Mouse (Mus musculus) MEL (cell line): Measurements from ENCODE around the gene Dohh. TPM values are rescaled to one million over a fixed set of nuclear protein-coding genes. Genes with fewer than 3 reads are reported as not detected.

Source experiments
- DNase-seq: peaks from one replicate; pipeline ENCODE4 v3.0.0; 2011; ENCODE audit warnings: low read depth, low spot score
- H3K27ac ChIP-seq: 2 replicates; pipeline ENCODE4 v1.5.1; 2012; ENCODE audit warnings: low read depth, mild to moderate bottlenecking, control low read depth, low read length, moderate library complexity; ENCODE audit not compliant: control insufficient read depth
- H3K27me3 ChIP-seq, 2 experiments: fragments of 150-350 bp in 1 of 2; sonication (generic) in 1 of 2; 2 replicates each; pipeline ENCODE4 v1.6.1; 2012; ENCODE audit warnings: low read length in 2 of 2, mild to moderate bottlenecking in 2 of 2, improper control_type of control experiment in 1 of 2, moderate library complexity in 1 of 2; ENCODE audit not compliant: insufficient read depth in 2 of 2, control insufficient read depth in 1 of 2
- H3K36me3 ChIP-seq, 2 experiments: 2 replicates each; pipeline ENCODE4 v1.6.1; 2012 to 2014; ENCODE audit warnings: low read length in 2 of 2, improper control_type of control experiment in 1 of 2, inconsistent platforms in 1 of 2, mild to moderate bottlenecking in 1 of 2; ENCODE audit not compliant: insufficient read depth in 2 of 2, control insufficient read depth in 1 of 2
- H3K4me1 ChIP-seq, 2 experiments: fragments of 150-350 bp in 1 of 2; sonication (generic) in 1 of 2; 2 replicates each; pipeline ENCODE4 v1.6.1; 2012; ENCODE audit warnings: low read length in 2 of 2, improper control_type of control experiment in 1 of 2, mild to moderate bottlenecking in 1 of 2; ENCODE audit not compliant: insufficient read depth in 2 of 2, control insufficient read depth in 1 of 2
- H3K4me3 ChIP-seq, 2 experiments: fragments of 150-350 bp in 1 of 2; sonication (generic) in 1 of 2; 2 replicates each; pipeline ENCODE4 v1.5.1; 2012; ENCODE audit warnings: low read depth in 2 of 2, low read length in 2 of 2, mild to moderate bottlenecking in 2 of 2, moderate library complexity in 2 of 2, control low read depth in 1 of 2, improper control_type of control experiment in 1 of 2; ENCODE audit not compliant: control insufficient read depth in 1 of 2, insufficient read depth in 1 of 2
- H3K79me2 ChIP-seq: 2 replicates; pipeline ENCODE4 v1.6.1; 2012; ENCODE audit warnings: mild to moderate bottlenecking, low read length, moderate library complexity; ENCODE audit not compliant: control insufficient read depth, poor library complexity, insufficient read depth
- H3K9ac ChIP-seq: 2 replicates; pipeline ENCODE4 v1.6.1; 2012; ENCODE audit warnings: low read depth, mild to moderate bottlenecking, control low read depth, low read length, moderate library complexity; ENCODE audit not compliant: control insufficient read depth, poor library complexity, severe bottlenecking
- H3K9me3 ChIP-seq: fragments of 150-350 bp; sonication (generic); replicated peaks from 2 replicates; pipeline ENCODE4 v1.6.1; 2012; ENCODE audit warnings: mild to moderate bottlenecking, low read length, improper control_type of control experiment, moderate library complexity; ENCODE audit not compliant: insufficient read depth
- BHLHE40 ChIP-seq: IDR thresholded peaks from 2 replicates; pipeline ENCODE4 v1.6.1; 2012; ENCODE audit warnings: low read depth, mild to moderate bottlenecking, inconsistent platforms, low read length, improper control_type of control experiment, borderline replicate concordance
- CHD1 ChIP-seq: IDR thresholded peaks from 2 replicates; pipeline ENCODE4 v1.6.1; 2012; ENCODE audit warnings: low read depth, mild to moderate bottlenecking, inconsistent platforms, low read length, improper control_type of control experiment
- CTCF ChIP-seq, 3 experiments: IDR thresholded peaks in 2 of 3; conservative IDR thresholded peaks in 1 of 3; 2 replicates each; pipeline ENCODE4 v1.5.1; 2011 to 2012; ENCODE audit warnings: low read length in 3 of 3, low read depth in 2 of 3, mild to moderate bottlenecking in 2 of 3, improper control_type of control experiment in 1 of 3, inconsistent platforms in 1 of 3, mixed read lengths in 1 of 3, moderate library complexity in 1 of 3; ENCODE audit not compliant: control insufficient read depth in 1 of 3, insufficient read depth in 1 of 3, poor library complexity in 1 of 3, severe bottlenecking in 1 of 3
- E2F4 ChIP-seq: IDR thresholded peaks from 2 replicates; pipeline ENCODE4 v1.6.1; 2011; ENCODE audit warnings: low read depth, low read length, improper control_type of control experiment, borderline replicate concordance
- HCFC1 ChIP-seq: IDR thresholded peaks from 2 replicates; pipeline ENCODE4 v1.6.1; 2012; ENCODE audit warnings: low read depth, mild to moderate bottlenecking, inconsistent platforms, low read length, improper control_type of control experiment, moderate library complexity
- JUND ChIP-seq: IDR thresholded peaks from 2 replicates; pipeline ENCODE4 v1.6.1; 2011; ENCODE audit warnings: low read depth, mild to moderate bottlenecking, improper control_type of control experiment, low read length
- KAT2A ChIP-seq: conservative IDR thresholded peaks from 2 replicates; pipeline ENCODE4 v1.6.1; 2012; ENCODE audit warnings: low read depth, low read length, improper control_type of control experiment, inconsistent platforms
- MAZ ChIP-seq: IDR thresholded peaks from 2 replicates; pipeline ENCODE4 v1.6.1; 2012; ENCODE audit warnings: low read depth, mild to moderate bottlenecking, inconsistent platforms, low read length, improper control_type of control experiment
- MEF2A ChIP-seq: IDR thresholded peaks from 2 replicates; pipeline ENCODE4 v1.6.1; 2014; ENCODE audit warnings: low read depth, mild to moderate bottlenecking, inconsistent platforms, low read length, improper control_type of control experiment; ENCODE audit not compliant: poor library complexity, insufficient replicate concordance, severe bottlenecking; ENCODE audit errors: extremely low read depth
- NELFE ChIP-seq: IDR thresholded peaks from 2 replicates; pipeline ENCODE4 v1.6.1; 2011; ENCODE audit warnings: low read depth, low read length, improper control_type of control experiment
- NRF1 ChIP-seq: IDR thresholded peaks from 2 replicates; pipeline ENCODE4 v1.6.1; 2014; ENCODE audit warnings: low read depth, mild to moderate bottlenecking, inconsistent platforms, low read length, improper control_type of control experiment, moderate library complexity; ENCODE audit not compliant: poor library complexity, insufficient read depth, severe bottlenecking
- POLR2AphosphoS2 ChIP-seq: IDR thresholded peaks from 2 replicates; pipeline ENCODE4 v1.6.1; 2011; ENCODE audit warnings: low read length, improper control_type of control experiment
- RAD21 ChIP-seq: IDR thresholded peaks from 2 replicates; pipeline ENCODE4 v1.6.1; 2011; ENCODE audit warnings: mild to moderate bottlenecking, low read depth, low read length, improper control_type of control experiment
- TBP ChIP-seq: IDR thresholded peaks from 2 replicates; pipeline ENCODE4 v1.8.0; 2011; ENCODE audit warnings: low read depth, low read length, improper control_type of control experiment
- TCF12 ChIP-seq: IDR thresholded peaks from 2 replicates; pipeline ENCODE4 v1.6.1; 2014; ENCODE audit warnings: low read depth, mild to moderate bottlenecking, inconsistent platforms, low read length, improper control_type of control experiment, moderate library complexity
- USF2 ChIP-seq, 2 experiments: IDR thresholded peaks; 2 replicates each; pipeline ENCODE4 v1.6.1; 2011 to 2012; ENCODE audit warnings: improper control_type of control experiment in 2 of 2, low read length in 2 of 2, borderline replicate concordance in 1 of 2, inconsistent platforms in 1 of 2, low read depth in 1 of 2, mild to moderate bottlenecking in 1 of 2; ENCODE audit not compliant: insufficient read depth in 1 of 2
- ZC3H11A ChIP-seq: IDR thresholded peaks from 2 replicates; pipeline ENCODE4 v1.6.1; 2012; ENCODE audit warnings: low read depth, mild to moderate bottlenecking, inconsistent platforms, low read length, improper control_type of control experiment
- ZNF384 ChIP-seq: IDR thresholded peaks from 2 replicates; pipeline ENCODE4 v1.6.1; 2012; ENCODE audit warnings: low read depth, mild to moderate bottlenecking, inconsistent platforms, low read length, improper control_type of control experiment
- polyA plus RNA-seq, 2 experiments: library from polyadenylated mRNA; stranded (reverse) in 1 of 2; unstranded in 1 of 2; fragments of >175 nt in 1 of 2; fragments of >200 nt in 1 of 2; gene quantifications; 2 replicates each; pipeline versions ENCODE4 v1.2.1 to v1.2.4; 2012; ENCODE audit warnings: low replicate concordance in 2 of 2, low read depth in 1 of 2; ENCODE audit not compliant: insufficient read length in 2 of 2, insufficient read depth in 1 of 2, missing spikeins in 1 of 2
- total RNA-seq: library from RNA; depleted of rRNA; stranded (reverse); fragments of 300-350 nt; gene quantifications from 2 replicates; pipeline ENCODE4 v1.2.3, GENCODE M21; 2012

Gene Dohh
- total and polyA plus RNA-seq, 3 experiments: 145 to 153 TPM; not detected in 1

GRCm38 (mm10) chr10:81429605-81430061 lies 45.4 kb downstream of the Dohh start (continued):
- peak; percentile 28; the same call in 1 of the 2 replicates for TF ChIP-seq NELFE
- no peak for TF ChIP-seq KAT2A
- TF ChIP-seq CHD1: 0 out of 2 replicates have a peak, but pooled peaks have one; percentile 50
- TF ChIP-seq JUND: no peak
- TF ChIP-seq USF2 (IDR thresholded peaks at IDR 0.05; ENCODE audit: borderline replicate concordance in 1 of 2, insufficient read depth in 1 of 2, low read depth in 1 of 2, low read length in 2 of 2): no peak
- TF ChIP-seq BHLHE40: no peak
- TF ChIP-seq TBP: no peak
- TF ChIP-seq POLR2AphosphoS2: peak; percentile 39; the same call in 1 of the 2 replicates
- TF ChIP-seq NRF1: no peak
- TF ChIP-seq TCF12: 0 out of 2 replicates have a peak, but pooled peaks have one; percentile 20
- no peak for TF ChIP-seq E2F4

GRCm38 (mm10) chr10:81430141-81430830 lies 46.1 kb downstream of the Dohh start:
- DNase-seq: peak; percentile 81
- peak overlapping the region; percentile 63 to 75 for H3K4me3 ChIP-seq

More at GRCm38 (mm10) chr10:81430141-81430830, 46.1 kb downstream of the Dohh start:
- Histone ChIP-seq H3K9me3 (no peaks in the 10 kb centered on the region), H3K4me1 (peaks cover 0 to 28% of the 10 kb centered on the region in 2 experiments; a peak in 2 of 4 replicates), H3K9ac (peak overlapping the region; percentile 75), H3K36me3 (peaks cover 0 to 3% of the 10 kb centered on the region in 2 experiments; a peak in 1 of 4 replicates), H3K79me2 (peaks cover 5% of the 10 kb centered on the region), H3K27ac (peak overlapping the region; percentile 75), H3K27me3 (no peaks in the 10 kb centered on the region)
- TF ChIP-seq CTCF (IDR thresholded peaks at IDR 0.05 in 2 of 3, conservative IDR thresholded peaks at IDR 0.05 in 1 of 3; ENCODE audit: control insufficient read depth in 1 of 3, insufficient read depth in 1 of 3, low read depth in 2 of 3, low read length in 3 of 3, poor library complexity in 1 of 3, severe bottlenecking in 1 of 3): no peak
- TF ChIP-seq E2F4: no peak
- no peak for TF ChIP-seq ZC3H11A
- no peak for TF ChIP-seq RAD21
- TF ChIP-seq ZNF384: no peak
- peak; percentile 88 for TF ChIP-seq MAZ
- TF ChIP-seq HCFC1: peak; percentile 32; the same call in 1 of the 2 replicates
- TF ChIP-seq MEF2A: peak; percentile 23; the same call in 1 of the 2 replicates
- peak; percentile 69 for TF ChIP-seq NRF1
